Comparison of ENCODE assay signal across 16 mouse cellular contexts in genomic region chr10:77557641-77558040, GRCm38 (mm10). TPM values are rescaled to one million over a fixed set of nuclear protein-coding genes. Genes with fewer than 3 reads are reported as not detected.
DNase-seq lines count a peak whose midpoint lies in the region; ATAC-seq and TF ChIP-seq lines count a peak whose summit lies in the region.
"Had no signal": no experiment of that assay in that cellular context is flagged by ENCODE, and none has a peak within 500 bp of the region (broad histone marks: within the 10 kb centered on the region; RNA-seq: fewer than 3 reads in every experiment).

No protein-coding gene starts in this region.

- H3K4me3 ChIP-seq in left cerebral cortex, adult 2 months = no peak overlapping the region
- H3K4me3 ChIP-seq: embryonic facial prominence, embryonic 10.5 days; forebrain, embryonic 10.5 days; midbrain, embryonic 12.5 days; neural tube, embryonic 15.5 days had no signal

- DNase-seq in cerebellum, postnatal 14 days = peak; percentile 62 to 64
- DNase-seq in cerebellum, adult 18-20 months = no peak
- no peak for DNase-seq in left cerebral cortex, adult 2 months (ENCODE audit: extremely low spot score in 1 of 2, low spot score in 2 of 2)
- DNase-seq in left cerebral cortex, postnatal 4 days = no peak
- peak; percentile 30 for DNase-seq in CD4-positive helper T cell, adult 2 months (ENCODE audit: low read depth, low spot score)
- no peak for DNase-seq in adrenal gland, adult 2 months
- DNase-seq in urinary bladder, adult 2 months (ENCODE audit: low spot score) = no peak
- DNase-seq: heart, postnatal 4 days; lung, adult 18-20 months; right cerebral cortex, postnatal 4 days had no signal

- peak; percentile 44 for TF ChIP-seq CTCF in left cerebral cortex, adult 2 months (IDR thresholded peaks at IDR 0.05)

- peak; percentile 34 for ATAC-seq in granulocyte monocyte progenitor cell, adult 5-6 weeks (replicated peaks; ENCODE audit: poor library complexity, severe bottlenecking)

- H3K27ac ChIP-seq in left cerebral cortex, adult 2 months = no peak overlapping the region
- H3K27ac ChIP-seq: embryonic facial prominence, embryonic 10.5 days; forebrain, embryonic 10.5 days; midbrain, embryonic 12.5 days; neural tube, embryonic 15.5 days had no signal

- intact Hi-C loops in left cerebral cortex, adult 2 months (cut with DNase I) = loop anchor here (5.0 kb wide), 1 partner anchor 35 kb away; no protein-coding TSS in a partner anchor
- intact Hi-C loops in left cerebral cortex, postnatal 4 days (cut with DNase I) = no loop called here

RNA-seq across cellular contexts. Expression of gene Pttg1ip, which starts 23.9 kb away (rescaled TPM):
- total RNA-seq in left cerebral cortex, adult 2 months (2021) = 10 to 100 TPM; 71.6 to 77.6 TPM
- 10 to 100 TPM; 54.7 to 62.7 TPM for total RNA-seq in left cerebral cortex, postnatal 4 days (2021)
- 36.6 and 39.0 TPM in 2 replicates for total RNA-seq in granulocyte monocyte progenitor cell, adult 5-6 weeks (2014; fragmentation: Nextera tagmentation)
- 34.6 and 37.0 TPM in 2 replicates for total RNA-seq in granulocyte monocyte progenitor cell, adult 5-6 weeks (2017)
- 100 to 1,000 TPM; 174 to 202 TPM for total RNA-seq in adrenal gland, adult 2 months (2021)
- polyA plus RNA-seq in adrenal gland, adult 2 months (2012; rRNA removed) = 127 and 165 TPM in 2 replicates
- 457 and 472 TPM in 2 replicates for polyA plus RNA-seq in urinary bladder, adult 2 months (2012; rRNA removed)

RNA-seq across cellular contexts. Expression of gene Itgb2, which starts 27.6 kb away (rescaled TPM):
- 1 to 10 TPM; 3.0 to 3.5 TPM for total RNA-seq in left cerebral cortex, adult 2 months (2021)
- 1 to 10 TPM; 1.7 to 2.2 TPM for total RNA-seq in left cerebral cortex, postnatal 4 days (2021)
- total RNA-seq in granulocyte monocyte progenitor cell, adult 5-6 weeks (2014; fragmentation: Nextera tagmentation) = 17.1 and 28.9 TPM in 2 replicates
- 32.0 and 36.6 TPM in 2 replicates for total RNA-seq in granulocyte monocyte progenitor cell, adult 5-6 weeks (2017)
- 1 to 10 TPM; 9.5 to 9.8 TPM for total RNA-seq in adrenal gland, adult 2 months (2021)
- 5.1 and 7.4 TPM in 2 replicates for polyA plus RNA-seq in adrenal gland, adult 2 months (2012; rRNA removed)
- 16.7 and 19.2 TPM in 2 replicates for polyA plus RNA-seq in urinary bladder, adult 2 months (2012; rRNA removed)

RNA-seq across cellular contexts. Expression of gene Fam207a, which starts 42.1 kb away (rescaled TPM):
- total RNA-seq in left cerebral cortex, adult 2 months (2021) = 10 to 100 TPM; 32.6 to 35.7 TPM
- 10 to 100 TPM; 29.0 to 30.1 TPM for total RNA-seq in left cerebral cortex, postnatal 4 days (2021)
- total RNA-seq in granulocyte monocyte progenitor cell, adult 5-6 weeks (2014; fragmentation: Nextera tagmentation) = 14.6 and 14.8 TPM in 2 replicates
- total RNA-seq in granulocyte monocyte progenitor cell, adult 5-6 weeks (2017) = 23.5 and 43.2 TPM in 2 replicates
- total RNA-seq in adrenal gland, adult 2 months (2021) = 10 to 100 TPM; 17.9 to 21.0 TPM
- polyA plus RNA-seq in adrenal gland, adult 2 months (2012; rRNA removed) = 26.4 and 30.5 TPM in 2 replicates
- 55.5 and 59.5 TPM in 2 replicates for polyA plus RNA-seq in urinary bladder, adult 2 months (2012; rRNA removed)

RNA-seq across cellular contexts. Expression of gene Sumo3, which starts 48.3 kb away (rescaled TPM):
- 100 to 1,000 TPM; 142 to 156 TPM for total RNA-seq in left cerebral cortex, adult 2 months (2021)
- 100 to 1,000 TPM; 175 to 189 TPM for total RNA-seq in left cerebral cortex, postnatal 4 days (2021)
- total RNA-seq in granulocyte monocyte progenitor cell, adult 5-6 weeks (2014; fragmentation: Nextera tagmentation) = 60.0 and 78.8 TPM in 2 replicates
- total RNA-seq in granulocyte monocyte progenitor cell, adult 5-6 weeks (2017) = 197 and 205 TPM in 2 replicates
- 100 to 1,000 TPM in 1 of 2 experiments, 10 to 100 TPM in 1; 97.7 to 104 TPM for total RNA-seq in adrenal gland, adult 2 months (2021)
- polyA plus RNA-seq in adrenal gland, adult 2 months (2012; rRNA removed) = 83.8 and 91.1 TPM in 2 replicates
- polyA plus RNA-seq in urinary bladder, adult 2 months (2012; rRNA removed) = 294 and 318 TPM in 2 replicates

RNA-seq across cellular contexts. Expression of gene Gm49325, which starts 48.4 kb away (rescaled TPM):
- 1 to 10 TPM; 2.0 to 5.3 TPM for total RNA-seq in left cerebral cortex, adult 2 months (2021)
- 10 to 100 TPM in 1 of 2 experiments, not detected in 1; 21.0 TPM for total RNA-seq in left cerebral cortex, postnatal 4 days (2021)
- total RNA-seq in granulocyte monocyte progenitor cell, adult 5-6 weeks (2014; fragmentation: Nextera tagmentation) = not detected in 2 replicates
- total RNA-seq in granulocyte monocyte progenitor cell, adult 5-6 weeks (2017) = 1.6 TPM in 1 of 2 replicates, not detected in the other
- total RNA-seq in adrenal gland, adult 2 months (2021) = 10 to 100 TPM; 27.5 to 28.5 TPM
- polyA plus RNA-seq in adrenal gland, adult 2 months (2012; rRNA removed) = not detected in 2 replicates
- polyA plus RNA-seq in urinary bladder, adult 2 months (2012; rRNA removed) = 0.89 and 23.6 TPM in 2 replicates
- polyA plus RNA-seq: testis, adult 2 months had no signal

Comparison
In these comparisons a context has a peak if more than half of its experiments do, and no peak if none do; other contexts are left out.
1. DNase-seq: peak in cerebellum, postnatal 14 days (2 of 2) and CD4-positive helper T cell, adult 2 months (single experiment); none in cerebellum, adult 18-20 months (0 of 2), left cerebral cortex, adult 2 months (0 of 2), left cerebral cortex, postnatal 4 days (single experiment), adrenal gland, adult 2 months (single experiment) and urinary bladder, adult 2 months (single experiment).